Mouse (Mus musculus) bone marrow macrophage, adult 2 months (primary cell): ENCODE data around the gene Tmc8.

Experiments
- CTCF ChIP-seq: IDR thresholded peaks from 2 replicates; pipeline ENCODE4 v1.5.1; 2012; ENCODE audit warnings: low read depth, mild to moderate bottlenecking, low read length, moderate library complexity
- POLR2A ChIP-seq: IDR thresholded peaks from 2 replicates; pipeline ENCODE4 v1.6.1; 2012; ENCODE audit warnings: mild to moderate bottlenecking, low read depth, low read length, borderline replicate concordance

GRCm38 (mm10) chr11:117823411-117823810 is 41.5 kb downstream of the Tmc8 start:
- TF ChIP-seq POLR2A (no peak), CTCF (no peak)
